Mouse (Mus musculus): ENCODE data around the gene Exoc4.

GRCm38 (mm10) chr6:33829261-33829660, 580.4 kb downstream of the Exoc4 start:
- TF ChIP-seq CTCF (IDR thresholded peaks at IDR 0.05) (no peak), EP300 (IDR thresholded peaks at IDR 0.05) (no peak)

Data from lung, postnatal 0 days (tissue).